Mouse (Mus musculus) splenic B cell, adult 2 months (primary cell): ENCODE data around the gene Coro1a.

ENCODE experiments used
- DNase-seq: peaks from one replicate; pipeline ENCODE4 v3.0.0-alpha.2; 2011; ENCODE audit warnings: low read depth, low spot score
- H3K27me3 ChIP-seq: 2 replicates; pipeline ENCODE4 v1.6.1; 2012; ENCODE audit warnings: mild to moderate bottlenecking, low read length, moderate library complexity, mixed read lengths; ENCODE audit not compliant: control insufficient read depth, poor library complexity, insufficient read depth, severe bottlenecking
- H3K36me3 ChIP-seq: 2 replicates; pipeline ENCODE4 v1.6.1; 2012; ENCODE audit warnings: mild to moderate bottlenecking, low read length, moderate library complexity, mixed read lengths; ENCODE audit not compliant: control insufficient read depth, poor library complexity, insufficient read depth, severe bottlenecking

The Coro1a gene

DNA sequence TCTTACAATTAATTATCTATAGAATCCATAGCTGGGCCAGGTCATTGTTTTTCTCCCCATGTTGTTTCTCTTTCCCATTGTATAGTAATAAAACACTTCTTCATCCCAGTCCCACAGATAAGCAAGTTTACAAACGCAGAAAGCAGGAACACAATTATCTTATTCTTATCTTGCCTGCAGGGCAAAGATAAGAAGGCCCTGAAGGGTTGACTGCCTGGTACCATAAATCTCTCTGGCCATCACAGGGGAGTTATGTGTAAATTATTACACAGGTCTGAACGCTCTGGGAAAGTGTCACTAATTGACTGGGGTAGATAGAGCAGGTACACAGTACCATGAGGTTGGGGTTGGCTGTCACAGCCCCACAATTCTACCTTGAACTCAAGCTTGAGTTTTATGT, 56.7 kb downstream of the Coro1a start:
- no peak for DNase-seq

More for the DNA sequence above, 56.7 kb downstream of the Coro1a start:
- Histone ChIP-seq H3K27me3 (no peaks in the 10 kb centered on the region), H3K36me3 (0 out of 2 replicates have a peak, but pooled peaks cover 4% of the 10 kb centered on the region)
